Mouse (Mus musculus) neutrophil, adult 83 days (primary cell): ENCODE data around the gene Gpsm1. TPM values are rescaled to one million over a fixed set of nuclear protein-coding genes. Genes with fewer than 3 reads are reported as not detected.

Experiments
- total RNA-seq, 2 experiments: library from RNA; stranded (reverse); gene quantifications; one replicate each; pipeline ENCODE4 v1.2.4; 2023

Gene Gpsm1
- 1 to 10 TPM; 6.7 to 8.5 TPM for total RNA-seq

DNA sequence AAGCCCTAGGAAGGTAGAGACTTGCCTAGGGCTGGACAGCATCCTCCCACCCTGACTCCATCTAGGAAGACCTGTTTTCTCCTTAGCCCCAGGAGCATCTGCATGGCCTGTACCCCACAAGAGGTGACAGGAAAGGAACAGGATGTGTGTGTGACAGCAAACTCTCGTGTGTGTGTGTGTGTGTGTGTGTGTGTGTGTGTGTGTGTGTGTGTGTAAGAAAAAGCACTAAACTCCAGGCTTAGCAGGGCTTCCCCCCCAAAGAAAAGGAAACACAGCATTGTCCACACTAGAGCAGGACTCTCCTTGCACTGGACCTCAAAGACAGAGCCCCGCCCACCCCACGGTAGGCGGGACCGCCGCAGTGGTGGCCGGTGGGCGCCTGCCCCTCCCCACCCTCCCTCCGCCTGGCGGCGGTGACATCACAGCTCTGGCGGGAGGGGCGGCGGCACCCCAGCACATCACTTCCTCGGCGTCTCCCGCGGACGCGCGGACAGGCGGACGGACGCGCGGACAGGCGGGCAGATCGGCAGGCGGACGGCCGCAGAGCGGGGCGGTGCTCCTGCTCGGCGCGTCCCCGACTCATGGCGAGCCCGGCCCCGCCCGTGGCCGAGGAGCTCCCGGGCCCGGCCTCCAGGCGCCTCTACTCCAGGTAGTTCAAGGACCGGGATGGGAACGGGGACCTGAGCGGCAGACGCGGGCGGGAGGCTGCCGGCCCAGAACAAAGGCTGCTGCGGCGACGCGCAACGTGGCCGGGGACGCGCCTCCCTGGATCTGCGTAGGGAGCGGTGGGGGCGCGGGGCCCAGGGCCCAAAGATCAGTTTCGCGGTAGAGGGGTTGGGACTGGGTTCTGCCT is at the start of gene Gpsm1:
Gene Gpsm1, plus strand, starts transcription at position 444 of the 853 bp plus-strand sequence.

DNA sequence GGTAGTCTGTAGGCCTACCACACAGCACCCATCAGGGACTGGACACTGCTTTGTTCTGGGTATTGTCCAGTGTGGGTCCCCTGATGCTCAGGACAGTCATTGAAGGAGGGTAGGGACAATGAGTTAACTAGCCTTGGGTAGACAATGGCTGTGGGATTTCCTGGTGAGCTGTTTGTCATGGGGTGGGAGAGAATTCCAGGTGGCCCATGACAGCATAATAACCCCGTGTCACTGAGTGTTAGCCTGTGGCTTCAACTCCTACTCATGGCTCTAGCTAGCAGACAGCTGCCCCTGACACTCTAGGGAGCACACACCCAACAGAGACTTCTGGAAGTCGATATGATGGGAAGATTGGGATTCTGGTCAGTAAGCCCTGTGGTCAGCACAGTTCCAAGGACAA is 20.9 kb upstream of the Gpsm1 start, which contains the start of gene Ccdc187:
Gene Ccdc187, minus strand, starts transcription at position 101 of the 400 bp plus-strand sequence.

DNA sequence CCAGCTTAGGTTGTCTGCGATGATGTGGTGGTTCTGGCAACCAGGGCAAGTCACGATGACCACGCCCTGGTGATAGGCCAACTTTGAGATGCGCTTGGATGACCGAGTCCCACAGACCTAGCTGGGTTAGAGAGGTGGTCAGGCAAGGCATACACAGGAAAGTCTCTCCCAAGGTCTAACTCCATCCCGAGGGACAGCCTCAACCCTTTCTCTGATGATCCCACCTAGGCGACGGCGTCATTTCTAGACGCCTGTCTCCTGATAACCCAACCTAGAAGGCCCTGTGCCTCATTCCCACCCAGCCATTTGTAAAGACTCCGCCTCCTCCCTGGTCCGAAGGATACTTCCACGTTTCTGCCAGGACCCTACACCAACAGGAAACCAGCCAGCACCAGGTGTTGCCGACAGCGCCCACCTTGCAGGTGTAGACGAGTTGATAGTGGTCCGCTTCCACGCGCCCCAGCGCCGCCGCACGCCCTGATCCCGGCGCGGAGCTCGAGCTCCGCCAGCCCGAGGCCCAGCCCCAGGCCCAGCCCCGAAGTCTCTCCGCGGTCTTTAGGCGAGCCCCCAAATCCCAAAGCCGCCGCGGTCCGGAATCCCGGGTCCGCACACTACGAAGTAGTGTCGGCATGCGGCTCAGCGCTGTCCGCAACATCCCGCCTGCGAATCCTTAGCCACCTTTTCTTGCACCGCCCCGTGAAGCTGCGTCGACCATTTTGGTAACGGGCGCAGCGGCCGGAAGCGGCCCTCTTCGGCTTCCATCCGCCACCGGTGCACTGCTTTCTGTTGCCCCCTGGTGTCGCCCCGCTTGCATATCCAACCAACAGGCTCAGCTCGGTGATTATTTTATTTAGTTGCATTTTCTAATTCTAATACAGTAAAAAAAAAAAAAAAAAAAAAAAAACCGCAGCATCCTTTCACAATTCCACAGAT is 36.3 kb downstream of the Gpsm1 start, which contains the start of gene Dnlz:
Gene Dnlz, minus strand, starts transcription at position 753 of the 933 bp plus-strand sequence.

DNA sequence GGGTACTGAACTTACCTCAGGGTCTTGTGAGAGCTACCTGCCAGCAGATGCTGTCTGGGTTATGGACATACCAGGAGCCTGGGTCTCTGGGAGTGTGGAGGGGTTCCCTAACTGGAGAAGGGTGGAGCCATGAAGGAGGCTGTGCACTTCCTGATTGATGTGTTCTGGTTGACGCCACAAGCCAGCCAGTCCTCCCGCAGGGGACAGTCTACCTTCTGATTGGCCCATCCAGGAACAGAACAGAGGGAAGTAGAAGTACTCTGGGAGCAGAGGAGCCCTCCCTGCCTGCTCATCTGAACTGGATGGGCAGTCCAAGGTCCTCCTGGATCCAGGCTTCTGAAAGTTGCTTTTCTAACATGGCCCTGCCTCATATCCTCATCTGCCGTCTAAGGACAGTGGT is 45.5 kb downstream of the Gpsm1 start, which contains the start of gene Card9:
Gene Card9, minus strand, starts transcription at position 147 of the 400 bp plus-strand sequence.

DNA sequence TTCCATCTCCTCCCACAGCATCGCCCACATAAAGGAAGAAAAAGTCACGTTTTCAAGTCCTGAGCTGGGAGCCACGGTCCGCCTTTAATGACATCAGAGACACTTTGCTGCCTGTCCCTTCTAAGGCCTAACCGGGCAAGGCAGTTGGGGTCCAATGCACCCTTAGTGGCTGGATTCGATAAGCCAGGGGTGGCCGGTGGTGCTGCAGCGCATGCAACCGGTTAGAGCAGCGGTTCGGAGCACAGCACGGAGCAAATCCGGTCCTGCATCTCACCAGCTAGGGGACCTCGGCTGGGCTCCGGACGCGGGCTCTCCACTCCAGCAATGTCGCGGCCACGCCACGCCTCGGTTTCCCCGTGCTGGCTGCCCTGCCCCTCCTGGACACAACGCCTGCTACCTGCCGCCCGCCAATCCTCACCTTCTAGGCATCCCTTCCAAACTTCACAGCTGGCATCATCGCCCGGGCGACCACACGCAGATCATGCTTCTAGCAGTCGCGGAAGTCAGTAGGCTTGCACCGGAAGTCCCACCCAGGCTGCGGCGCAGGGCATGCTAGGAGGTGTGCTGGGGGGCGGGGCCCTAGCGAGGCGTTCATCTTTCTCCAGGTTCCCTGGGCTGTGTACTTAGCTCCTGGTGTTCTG is 64.9 kb downstream of the Gpsm1 start, which contains the start of gene Snapc4:
Gene Snapc4, minus strand, starts transcription at position 523 of the 641 bp plus-strand sequence.

DNA sequence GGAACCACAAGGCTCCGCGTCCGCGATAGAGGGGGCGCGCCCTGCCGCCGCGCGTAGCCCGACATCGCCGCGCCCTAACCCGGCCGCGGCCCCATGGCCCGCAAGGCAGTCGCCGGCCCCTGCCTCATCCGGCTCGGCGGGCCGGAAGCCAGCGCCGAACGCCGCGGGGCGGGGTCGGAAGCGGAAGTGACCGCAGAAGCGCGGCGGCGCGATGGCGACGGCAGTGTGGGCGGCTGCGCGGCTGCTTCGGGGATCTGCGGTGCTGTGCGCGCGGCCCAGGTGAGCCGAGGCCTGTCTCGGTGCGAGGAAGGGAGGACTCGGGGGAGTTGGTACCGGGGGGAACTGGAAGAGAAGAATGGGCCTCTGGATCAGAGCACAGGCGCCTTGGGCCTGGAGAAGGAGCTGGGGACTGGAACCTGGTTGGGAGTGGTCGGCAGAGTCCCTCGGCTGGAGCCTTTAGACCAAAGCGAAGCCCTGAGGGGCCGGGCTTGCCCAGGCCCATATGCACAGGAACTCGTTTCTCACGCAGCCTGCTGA is 73.9 kb downstream of the Gpsm1 start, which contains the start of the genes Entr1 and Pmpca:
Gene Entr1, minus strand, starts transcription at position 163 of the 537 bp plus-strand sequence.
Gene Pmpca, plus strand, starts transcription at position 186 of the 537 bp plus-strand sequence.

Other genes with a start within 250 kb of the Gpsm1 start
- 1 to 10 TPM; 2.7 to 3.8 TPM for gene Nacc2, start 192.3 kb upstream of the Gpsm1 start, total RNA-seq
- not detected for gene Lhx3, start 107.2 kb upstream of the Gpsm1 start, total RNA-seq
- gene Qsox2, start 78.0 kb upstream of the Gpsm1 start, total RNA-seq = 1 to 10 TPM; 3.9 to 4.6 TPM
- gene Ccdc187, start 21.0 kb upstream of the Gpsm1 start, total RNA-seq = not detected
- gene Dnlz, start 36.6 kb downstream of the Gpsm1 start, total RNA-seq = 1 to 10 TPM; 4.7 to 5.2 TPM
- gene Card9, start 45.4 kb downstream of the Gpsm1 start, total RNA-seq = 100 to 1,000 TPM; 168 to 182 TPM
- gene Snapc4, start 65.1 kb downstream of the Gpsm1 start, total RNA-seq = 10 to 100 TPM; 17.4 to 20.4 TPM
- gene Entr1, start 73.8 kb downstream of the Gpsm1 start, total RNA-seq = 10 to 100 TPM; 91.3 to 98.5 TPM
- gene Pmpca, start 73.8 kb downstream of the Gpsm1 start, total RNA-seq = 10 to 100 TPM; 40.3 to 44.0 TPM
- 10 to 100 TPM; 14.1 to 15.8 TPM for gene Inpp5e, start 93.7 kb downstream of the Gpsm1 start, total RNA-seq
- 10 to 100 TPM; 43.7 to 52.4 TPM for gene Sec16a, start 129.7 kb downstream of the Gpsm1 start, total RNA-seq
- 100 to 1,000 TPM; 178 to 203 TPM for gene Notch1, start 201.1 kb downstream of the Gpsm1 start, total RNA-seq